Mouse (Mus musculus) thymus, adult 2 months (tissue): ENCODE data around the gene Lrp1.

Experiments used
- CTCF ChIP-seq: fragments of 200-500 bp; IDR thresholded peaks from 2 replicates; pipeline ENCODE4 v1.5.1; 2012; ENCODE audit warnings: mild to moderate bottlenecking, control low read depth, low read length, moderate library complexity, borderline replicate concordance; ENCODE audit not compliant: control insufficient read depth, poor library complexity, insufficient read depth; ENCODE audit errors: extremely low read depth
- POLR2A ChIP-seq: fragments of 200-500 bp; IDR thresholded peaks from 2 replicates; pipeline ENCODE4 v1.6.1; 2012; ENCODE audit warnings: mild to moderate bottlenecking, low read length, control low read depth, moderate library complexity; ENCODE audit not compliant: control insufficient read depth, poor library complexity, insufficient read depth; ENCODE audit errors: extremely low read depth

GRCm38 (mm10) chr10:127610066-127610415 lies 10.9 kb downstream of the Lrp1 start:
- TF ChIP-seq CTCF, result no peak
- no peak for TF ChIP-seq POLR2A
